Mouse (Mus musculus) E14TG2a.4 (cell line): ENCODE measurements around the gene Ceacam1.

Experiments
- H3K27me3 ChIP-seq: 2 replicates; pipeline ENCODE4 v1.6.1; 2014; ENCODE audit warnings: low read length, control low read depth; ENCODE audit not compliant: insufficient read depth
- H3K36me3 ChIP-seq: 2 replicates; pipeline ENCODE4 v1.6.1; 2014; ENCODE audit warnings: low read length, control low read depth; ENCODE audit not compliant: insufficient read depth
- H3K4me1 ChIP-seq: replicated peaks from 2 replicates; pipeline ENCODE4 v1.6.1; 2014; ENCODE audit warnings: low read depth, low read length, control low read depth
- H3K4me3 ChIP-seq: replicated peaks from 2 replicates; pipeline ENCODE4 v1.5.1; 2014; ENCODE audit warnings: mild to moderate bottlenecking, low read length
- H3K9me3 ChIP-seq: 2 replicates; pipeline ENCODE4 v1.6.1; 2014; ENCODE audit warnings: low read length, control low read depth
- CTCF ChIP-seq: conservative IDR thresholded peaks from 2 replicates; pipeline ENCODE4 v1.5.1; 2014; ENCODE audit warnings: low read length
- NANOG ChIP-seq: IDR thresholded peaks from 2 replicates; pipeline ENCODE4 v1.6.1; 2014; ENCODE audit warnings: borderline replicate concordance, low read length, mixed read lengths
- POU5F1 ChIP-seq: IDR thresholded peaks from 2 replicates; pipeline ENCODE4 v1.6.1; 2014; ENCODE audit warnings: low read length, borderline replicate concordance

Gene Ceacam1

GRCm38 (mm10) chr7:25449913-25450890 lies 27.2 kb downstream of the Ceacam1 start:
- TF ChIP-seq POU5F1 (no peak), CTCF (no peak), NANOG (no peak)
- Histone ChIP-seq H3K36me3 (no peaks in the 10 kb centered on the region), H3K9me3 (no peaks in the 10 kb centered on the region), H3K4me1 (peaks cover 39% of the 10 kb centered on the region), H3K27me3 (no peaks in the 10 kb centered on the region), H3K4me3 (peak overlapping the region; percentile 5; the same call in 1 of the 2 replicates)

- Histone ChIP-seq H3K9me3 (peaks cover 24% of the 10 kb centered on the region), H3K36me3 (peaks cover 10% of the 10 kb centered on the region; the same call in 1 of the 2 replicates), H3K27me3 (no peaks in the 10 kb centered on the region), H3K4me1 (peaks cover 41% of the 10 kb centered on the region), H3K4me3 (no peak overlapping the region)
- TF ChIP-seq CTCF, result no peak
- no peak for TF ChIP-seq POU5F1
- TF ChIP-seq NANOG, result no peak
Observed at GRCm38 (mm10) chr7:25440816-25441153, 36.6 kb downstream of the Ceacam1 start.

DNA sequence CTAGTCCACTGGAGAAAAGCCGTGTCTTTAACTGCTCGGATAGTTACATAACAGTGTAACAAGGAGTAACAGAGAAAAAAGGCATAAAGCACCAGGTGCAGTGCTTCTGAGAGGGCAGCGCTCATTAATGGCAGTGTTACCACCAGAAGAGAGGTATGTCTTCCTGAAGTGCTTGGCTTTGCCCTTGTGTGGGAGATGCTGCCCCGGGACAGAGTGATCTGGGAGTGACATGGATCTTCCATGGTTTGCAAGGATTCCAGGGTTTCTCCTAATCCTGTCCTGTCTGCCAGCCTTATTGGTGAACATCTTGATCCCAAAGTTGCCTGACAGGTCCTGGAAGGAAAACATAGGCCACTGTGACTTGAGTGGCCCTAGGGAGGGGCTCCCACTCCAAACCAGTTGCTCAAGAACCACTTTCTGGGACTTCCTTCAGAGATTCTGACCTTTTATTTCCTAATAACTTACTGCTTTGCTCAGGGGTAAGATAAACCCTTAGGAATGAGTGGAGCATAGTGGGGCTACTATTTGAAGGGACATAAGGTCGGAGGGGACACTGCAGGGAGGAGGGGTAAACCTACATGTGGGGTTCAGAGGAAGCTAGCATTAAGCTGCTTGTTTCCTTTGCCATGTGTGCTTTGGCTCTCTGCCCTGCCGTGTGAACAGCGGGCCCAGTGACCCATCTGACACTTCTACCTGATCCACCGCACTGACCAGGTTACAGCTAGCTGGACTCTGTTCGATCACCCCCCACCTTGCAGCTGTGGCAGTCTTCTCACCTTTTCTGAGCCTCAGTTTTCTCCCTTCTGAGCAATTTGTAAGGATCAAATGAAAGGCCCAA lies 37.2 kb downstream of the Ceacam1 start:
- Histone ChIP-seq H3K9me3 (peaks cover 24% of the 10 kb centered on the region), H3K27me3 (no peaks in the 10 kb centered on the region), H3K4me3 (no peak overlapping the region), H3K36me3 (peaks cover 10% of the 10 kb centered on the region; the same call in 1 of the 2 replicates), H3K4me1 (peaks cover 47% of the 10 kb centered on the region)
- TF ChIP-seq NANOG (no peak), POU5F1 (no peak), CTCF (no peak)

- Histone ChIP-seq H3K9me3 (peaks cover 24% of the 10 kb centered on the region), H3K36me3 (peaks cover 10% of the 10 kb centered on the region; the same call in 1 of the 2 replicates), H3K27me3 (no peaks in the 10 kb centered on the region), H3K4me3 (no peak overlapping the region), H3K4me1 (peaks cover 56% of the 10 kb centered on the region)
- no peak for TF ChIP-seq POU5F1
- TF ChIP-seq CTCF, result no peak
- TF ChIP-seq NANOG, result no peak
Observed at GRCm38 (mm10) chr7:25439124-25439822, 38.1 kb downstream of the Ceacam1 start.

DNA sequence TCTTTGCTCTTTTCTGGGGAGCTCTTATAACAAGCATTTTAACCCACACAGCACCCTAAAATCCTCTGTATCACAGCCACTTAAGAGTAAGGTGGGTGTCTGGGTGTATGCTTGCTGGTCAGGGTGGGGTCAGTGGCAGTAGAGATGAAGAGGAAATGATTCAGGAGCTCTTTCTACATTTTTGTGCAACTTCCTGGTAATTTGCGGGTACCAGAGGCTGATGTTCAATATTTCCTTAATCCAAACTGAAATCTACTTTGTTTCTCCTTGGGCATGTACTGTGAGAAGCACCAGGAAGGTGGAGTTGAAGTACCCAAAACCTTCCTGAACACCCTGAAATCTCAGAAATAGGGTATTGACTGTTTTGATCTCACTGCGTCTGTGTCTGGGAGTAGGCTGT lies 40.7 kb downstream of the Ceacam1 start:
- Histone ChIP-seq H3K9me3 (peaks cover 12% of the 10 kb centered on the region; the same call in 1 of the 2 replicates), H3K36me3 (peaks cover 6% of the 10 kb centered on the region; the same call in 1 of the 2 replicates), H3K27me3 (no peaks in the 10 kb centered on the region), H3K4me3 (peak overlapping the region; percentile 35), H3K4me1 (peaks cover 78% of the 10 kb centered on the region)
- TF ChIP-seq NANOG, result no peak

DNA sequence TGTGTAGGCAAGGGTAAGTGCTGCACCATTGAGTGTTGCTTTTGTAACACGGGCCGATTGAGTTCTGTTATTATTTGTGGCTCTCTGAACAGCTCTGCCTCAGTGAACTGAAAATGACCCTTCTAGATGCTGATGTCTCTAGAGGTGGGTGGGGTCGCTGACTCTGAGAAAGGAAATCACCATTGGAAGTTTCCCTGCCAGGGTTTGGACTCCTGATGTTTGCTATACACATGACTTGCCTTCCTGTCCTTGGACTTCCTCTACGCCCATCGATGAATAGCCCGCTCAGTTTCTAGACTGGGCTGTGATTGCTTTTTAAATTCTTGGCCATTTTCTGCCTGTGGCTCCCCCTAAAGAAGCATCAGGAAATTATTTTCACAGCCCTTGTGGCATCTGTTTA lies 41.2 kb downstream of the Ceacam1 start:
- Histone ChIP-seq H3K4me1 (peaks cover 82% of the 10 kb centered on the region), H3K4me3 (peak overlapping the region; percentile 35), H3K9me3 (peaks cover 7% of the 10 kb centered on the region; the same call in 1 of the 2 replicates), H3K36me3 (peaks cover 6% of the 10 kb centered on the region; the same call in 1 of the 2 replicates), H3K27me3 (no peaks in the 10 kb centered on the region)
- TF ChIP-seq POU5F1 (no peak), CTCF (no peak), NANOG (peak; percentile 33; the same call in 1 of the 2 replicates)

GRCm38 (mm10) chr7:25435546-25435851 lies 41.9 kb downstream of the Ceacam1 start:
- Histone ChIP-seq H3K27me3 (no peaks in the 10 kb centered on the region), H3K4me3 (no peak overlapping the region; the same call in 1 of the 2 replicates)

More at GRCm38 (mm10) chr7:25435546-25435851, 41.9 kb downstream of the Ceacam1 start:
- Histone ChIP-seq H3K4me1 (peaks cover 85% of the 10 kb centered on the region), H3K9me3 (0 out of 2 replicates have a peak, but pooled peaks cover under 1% of the 10 kb centered on the region), H3K36me3 (peaks cover 6% of the 10 kb centered on the region; the same call in 1 of the 2 replicates)
- TF ChIP-seq CTCF (no peak), NANOG (no peak), POU5F1 (no peak)
